Mouse (Mus musculus) heart, adult 2 months (tissue): ENCODE measurements around the gene Atp7a.

Source experiments
- CTCF ChIP-seq: fragments of 200-600 bp; IDR thresholded peaks from 2 replicates; pipeline ENCODE4 v1.8.1; 2022; ENCODE audit warnings: antibody characterized with exemption, mild to moderate bottlenecking, moderate library complexity
- EP300 ChIP-seq: fragments of 200-500 bp; IDR thresholded peaks from 2 replicates; pipeline ENCODE4 v1.6.1; 2011; ENCODE audit warnings: low read depth, low read length, control low read depth; ENCODE audit not compliant: insufficient read depth

GRCm38 (mm10) chrX:106113881-106114280, 86.8 kb downstream of the Atp7a start:
- TF ChIP-seq CTCF (no peak), EP300 (no peak)
